Mouse (Mus musculus): ENCODE results near the gene Arhgap32.

DNA sequence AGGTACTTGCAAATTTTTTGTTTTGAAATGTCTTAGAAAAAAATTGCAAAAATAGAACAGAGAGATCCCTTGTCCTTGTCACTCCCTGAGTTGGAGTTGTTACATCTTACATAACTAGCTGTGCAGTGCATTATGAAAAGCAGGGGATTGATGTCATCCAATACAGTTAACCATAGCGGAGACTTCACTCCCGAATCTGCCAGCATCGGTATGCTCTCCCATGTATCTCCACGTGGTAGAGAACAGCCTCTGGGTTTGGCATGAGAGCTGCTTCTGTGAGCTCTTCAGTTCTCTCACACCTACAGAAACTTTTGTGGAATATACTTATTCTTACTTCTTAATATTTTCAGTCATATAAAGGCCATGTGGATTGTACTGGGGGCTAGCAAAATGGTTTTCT, 106.2 kb downstream of the Arhgap32 start:
- no peak for TF ChIP-seq CTCF (IDR thresholded peaks at IDR 0.05; ENCODE audit: low read depth)
- no peak for TF ChIP-seq EP300 (IDR thresholded peaks at IDR 0.05; ENCODE audit: low read depth)
